Mouse (Mus musculus) lung, embryonic 16.5 days (tissue): ENCODE results near the gene Kdm5d. TPM values are rescaled to one million over a fixed set of nuclear protein-coding genes. Genes with fewer than 3 reads are reported as not detected.

Source experiments
- ATAC-seq: fragments of 200-750 bp; cut with Nextera tagmentation; 2 replicates; pipeline ENCODE4 v1.8.0; 2017; ENCODE audit warnings: low read depth, mild to moderate bottlenecking, moderate library complexity
- H3K27ac ChIP-seq: fragments of 300-500 bp; sonication (generic); 2 replicates; pipeline ENCODE4 v1.5.1; 2014; ENCODE audit warnings: mild to moderate bottlenecking, control low read depth, low read length
- H3K27me3 ChIP-seq: fragments of 300-500 bp; sonication (generic); 2 replicates; pipeline ENCODE4 v1.6.1; 2014; ENCODE audit warnings: low read depth, low read length, mixed read lengths; ENCODE audit not compliant: control insufficient read depth, insufficient read depth
- H3K36me3 ChIP-seq: fragments of 300-500 bp; sonication (generic); 2 replicates; pipeline ENCODE4 v1.6.1; 2014; ENCODE audit warnings: low read length; ENCODE audit not compliant: control insufficient read depth, insufficient read depth
- H3K4me1 ChIP-seq: fragments of 300-500 bp; sonication (generic); replicated peaks from 2 replicates; pipeline ENCODE4 v1.6.1; 2014; ENCODE audit warnings: low read length, mixed read lengths; ENCODE audit not compliant: control insufficient read depth, insufficient read depth
- H3K4me2 ChIP-seq: fragments of 300-500 bp; sonication (generic); 2 replicates; pipeline ENCODE4 v1.6.1; 2014; ENCODE audit warnings: low read depth, low read length, control low read depth
- H3K4me3 ChIP-seq: fragments of 300-500 bp; sonication (generic); 2 replicates; pipeline ENCODE4 v1.5.1; 2014; ENCODE audit warnings: mild to moderate bottlenecking, low read length, control low read depth
- H3K9ac ChIP-seq: fragments of 300-500 bp; sonication (generic); 2 replicates; pipeline ENCODE4 v1.6.1; 2014; ENCODE audit warnings: low read length, control low read depth
- H3K9me3 ChIP-seq: fragments of 300-500 bp; sonication (generic); 2 replicates; pipeline ENCODE4 v1.6.1; 2016; ENCODE audit warnings: low read length; ENCODE audit not compliant: control insufficient read depth
- WGBS: fragments of 180-500 bp; shearing (Covaris S2); extraction: QIAGEN DNeasy Blood & Tissue Kit; methylation state at CpG from one replicate; pipeline ENCODE4 v1.1.7; 2014; 5-methylcytosine and 5-hydroxymethylcytosine counted together
- microRNA-seq: library from miRNA; unstranded; fragments of <30 nt; microRNA quantifications from one replicate; pipeline ENCODE4, GENCODE M21; 2016
- polyA plus RNA-seq: library from polyadenylated mRNA; unstranded; fragments of >200 nt; fragmentation: Nextera tagmentation; extraction: Ambion mirVana; gene quantifications from 2 replicates; pipeline ENCODE4 v1.2.1, GENCODE M21; 2015

The Kdm5d gene
- polyA plus RNA-seq = 4.0 and 11.7 TPM in 2 replicates

DNA sequence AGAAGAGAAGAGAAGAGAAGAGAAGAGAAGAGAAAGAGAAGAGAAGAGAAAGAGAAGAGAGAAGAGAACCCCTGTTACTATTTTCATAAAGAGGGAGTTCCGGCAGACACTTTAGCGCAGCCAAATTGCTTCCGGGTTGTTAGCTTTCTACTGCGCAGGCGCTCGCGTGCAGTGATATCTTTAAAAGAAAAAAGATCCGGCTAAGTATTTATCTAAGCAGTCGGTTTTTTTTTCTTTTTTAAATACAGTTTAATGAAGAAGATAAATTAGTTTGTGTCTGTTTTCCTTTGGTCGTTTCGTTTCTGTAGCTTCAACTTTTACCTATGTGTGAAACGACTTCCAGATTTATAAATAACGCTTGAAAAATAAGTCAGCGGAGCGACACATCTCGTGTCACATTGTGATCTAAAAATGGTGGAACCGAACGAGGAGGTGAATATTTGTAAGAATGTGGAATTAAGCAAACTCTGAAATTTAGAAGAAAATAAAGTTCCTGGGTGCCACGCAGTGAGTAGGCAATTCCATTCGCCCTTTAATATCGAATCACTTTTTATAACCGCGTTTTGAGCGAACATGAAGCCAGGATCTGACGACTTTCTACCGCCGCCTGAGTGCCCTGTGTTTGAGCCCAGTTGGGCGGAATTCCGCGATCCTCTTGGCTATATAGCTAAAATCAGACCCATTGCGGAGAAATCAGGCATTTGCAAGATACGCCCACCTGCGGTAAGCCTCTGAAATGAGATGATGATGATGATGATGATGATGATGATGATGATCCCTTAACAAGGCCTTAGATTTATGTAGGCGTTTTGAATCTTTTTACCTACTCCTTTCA is at the start of gene Kdm5d:
Gene Kdm5d, plus strand, starts transcription at position 396 of the 835 bp plus-strand sequence.
- WGBS = 2% methylated on average over 32 of the region's 34 CpGs
- 0 out of 2 replicates have a peak within 1 kb of the TSS, but pooled peaks have one; percentile 20 for H3K4me2 ChIP-seq
- H3K9me3 ChIP-seq = no peaks in the 10 kb centered on the region
- no peaks in the 10 kb centered on the region for H3K27me3 ChIP-seq
- H3K36me3 ChIP-seq = no peaks in the 10 kb centered on the region
- H3K27ac ChIP-seq = peak within 1 kb of the TSS; percentile 10; the same call in 1 of the 2 replicates
- peak within 1 kb of the TSS; percentile 48 for H3K4me3 ChIP-seq
- no peak for ATAC-seq
- no peaks in the 10 kb centered on the region for H3K4me1 ChIP-seq
- H3K9ac ChIP-seq = peak within 1 kb of the TSS; percentile 50

DNA sequence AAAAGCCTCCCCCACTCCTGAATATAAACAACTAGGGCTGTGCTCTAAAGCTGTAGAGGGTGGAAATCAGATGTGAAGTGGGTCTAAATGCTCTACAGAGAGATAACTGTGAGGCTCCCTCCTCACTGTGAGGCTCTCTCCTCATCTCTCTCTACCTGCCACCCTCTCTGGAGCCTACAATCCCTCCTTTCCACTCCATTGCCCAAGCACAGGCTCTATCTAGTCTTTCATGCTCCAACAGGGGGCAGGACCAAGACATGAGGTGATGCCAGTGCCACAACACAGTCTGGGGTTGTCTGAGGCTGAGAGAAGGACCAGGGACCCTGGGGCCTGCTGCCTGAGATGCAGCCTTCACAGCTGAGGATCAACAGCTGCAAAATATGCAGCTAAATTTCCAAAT is 25.2 kb upstream of the Kdm5d start:
- Histone ChIP-seq H3K4me1 (no peaks in the 10 kb centered on the region), H3K27ac (no peak overlapping the region), H3K27me3 (no peaks in the 10 kb centered on the region), H3K9ac (no peak overlapping the region), H3K9me3 (no peaks in the 10 kb centered on the region), H3K36me3 (no peaks in the 10 kb centered on the region), H3K4me3 (no peak overlapping the region), H3K4me2 (no peak overlapping the region)
- no peak for ATAC-seq

DNA sequence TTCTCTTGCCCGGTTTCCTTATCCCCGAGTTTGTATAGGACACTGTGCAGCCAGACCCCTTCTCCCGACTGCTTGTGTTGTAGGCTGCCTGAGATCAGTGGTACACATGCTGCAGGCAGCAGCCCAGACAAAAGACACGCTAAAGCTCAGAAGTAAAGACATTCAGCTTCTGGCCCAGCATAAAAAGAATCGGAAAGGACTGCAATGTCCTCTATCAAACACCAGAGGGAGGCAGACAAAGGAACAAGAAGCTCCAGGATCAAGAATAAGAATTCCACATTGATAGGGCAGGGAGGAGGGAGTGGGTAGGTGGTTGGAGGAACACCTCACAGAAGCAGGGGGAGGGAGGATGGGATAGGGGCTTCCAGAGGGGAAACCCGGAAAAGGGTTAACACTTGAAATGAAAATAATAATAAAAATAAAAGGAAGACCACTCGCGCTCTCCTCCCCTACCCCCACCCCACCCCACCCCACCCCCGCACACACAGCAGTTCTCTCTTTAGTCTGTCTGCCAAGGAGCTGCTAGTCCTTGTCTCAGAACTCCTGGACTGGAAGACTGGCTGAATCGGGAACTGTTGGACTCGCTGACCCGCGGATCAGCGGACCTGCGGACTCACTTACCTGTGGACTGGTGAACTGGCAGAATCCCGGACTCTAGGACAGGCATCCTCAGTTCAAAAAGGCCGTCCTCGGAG is 24.6 kb upstream of the Kdm5d start:
- H3K9ac ChIP-seq = no peak overlapping the region
- H3K9me3 ChIP-seq = no peaks in the 10 kb centered on the region
- no peaks in the 10 kb centered on the region for H3K4me1 ChIP-seq
- no peak overlapping the region for H3K27ac ChIP-seq
- 31% methylated on average over 10 of the region's 18 CpGs for WGBS
- H3K27me3 ChIP-seq = no peaks in the 10 kb centered on the region
- no peak for ATAC-seq
- H3K36me3 ChIP-seq = no peaks in the 10 kb centered on the region
- H3K4me2 ChIP-seq = peak overlapping the region; percentile 17; the same call in 1 of the 2 replicates
- no peak overlapping the region for H3K4me3 ChIP-seq

Small RNA genes within 50 kb of the gene (microRNA-seq; reads per million reads assigned to microRNA genes)
- not detected for gene Gm47281

Other genes with a start within 250 kb of the Kdm5d start
- gene Zfy1, start 100.4 kb upstream of the Kdm5d start, polyA plus RNA-seq = not detected in 2 replicates
- not detected in 2 replicates for gene Uba1y, start 79.1 kb upstream of the Kdm5d start, polyA plus RNA-seq
- 20.8 and 38.6 TPM in 2 replicates for gene Eif2s3y, start 112.8 kb downstream of the Kdm5d start, polyA plus RNA-seq